Mouse (Mus musculus): Measurements from ENCODE around the gene 1700034J05Rik.

Gene 1700034J05Rik

DNA sequence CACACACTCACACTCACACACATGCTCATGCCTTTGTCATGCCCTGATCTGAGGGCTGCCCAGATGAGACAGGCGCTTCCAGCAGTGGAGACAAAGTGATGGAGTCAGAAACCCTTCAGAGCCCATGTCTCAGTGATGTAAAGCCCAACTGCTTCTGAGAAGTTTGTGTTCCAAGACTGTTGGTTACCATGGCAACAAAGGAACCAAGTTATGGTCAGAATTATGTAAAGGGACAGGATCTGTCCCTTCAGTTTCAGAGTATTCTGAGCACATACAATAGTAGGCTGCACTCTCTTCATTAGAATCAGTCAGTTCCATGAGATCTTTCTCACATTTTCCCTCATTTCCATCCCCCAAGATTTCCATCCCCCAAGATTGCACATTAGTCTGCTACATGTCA is at the start of gene 1700034J05Rik:
TSS of gene 1700034J05Rik (minus strand) at position 165 of the 400 bp plus-strand sequence.
- DNase-seq (ENCODE audit: low read depth in 2 of 2, low spot score in 2 of 2) = no peak

DNA sequence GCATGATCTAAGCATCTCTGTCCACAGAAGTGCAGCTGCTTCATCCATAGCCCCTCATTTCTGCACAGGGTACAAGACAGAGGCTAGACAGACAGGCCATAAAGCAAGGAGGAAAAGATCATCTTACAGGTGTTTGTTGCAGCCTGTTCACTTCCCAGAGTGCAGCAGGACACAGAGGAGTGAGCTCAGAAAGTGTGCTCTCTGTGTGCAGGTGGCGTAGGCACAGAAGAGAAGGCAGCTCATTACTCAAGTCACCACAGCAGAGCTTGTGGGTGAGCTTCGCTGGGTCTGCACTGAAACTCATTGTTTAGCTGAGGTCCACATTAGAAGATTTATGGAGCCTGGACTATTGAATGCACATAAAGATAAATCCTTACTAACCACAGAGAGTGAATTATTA is 45.5 kb upstream of the 1700034J05Rik start:
- DNase-seq (ENCODE audit: low read depth in 2 of 2, low spot score in 2 of 2) = no peak

DNA sequence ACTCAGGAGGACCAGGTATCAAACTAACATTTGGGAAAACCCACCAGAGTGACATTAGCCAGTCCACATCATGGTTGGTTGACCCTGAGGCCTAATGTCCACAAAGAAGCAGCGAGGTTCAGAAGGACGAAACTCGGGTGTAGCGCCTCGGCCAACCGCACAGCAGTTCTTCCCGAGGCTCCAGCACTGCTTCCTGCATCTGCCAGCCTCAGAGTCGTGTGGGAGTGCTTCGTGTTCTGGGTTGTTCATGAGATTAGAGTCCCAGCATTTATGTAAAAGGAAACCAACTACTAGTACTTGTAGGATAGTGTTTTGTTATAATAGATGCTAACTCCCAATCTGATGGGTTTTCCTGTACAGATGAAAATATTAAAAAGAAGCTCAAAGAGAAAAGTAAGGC is 45.1 kb upstream of the 1700034J05Rik start:
- no peak for DNase-seq (ENCODE audit: low read depth in 2 of 2, low spot score in 2 of 2)

DNA sequence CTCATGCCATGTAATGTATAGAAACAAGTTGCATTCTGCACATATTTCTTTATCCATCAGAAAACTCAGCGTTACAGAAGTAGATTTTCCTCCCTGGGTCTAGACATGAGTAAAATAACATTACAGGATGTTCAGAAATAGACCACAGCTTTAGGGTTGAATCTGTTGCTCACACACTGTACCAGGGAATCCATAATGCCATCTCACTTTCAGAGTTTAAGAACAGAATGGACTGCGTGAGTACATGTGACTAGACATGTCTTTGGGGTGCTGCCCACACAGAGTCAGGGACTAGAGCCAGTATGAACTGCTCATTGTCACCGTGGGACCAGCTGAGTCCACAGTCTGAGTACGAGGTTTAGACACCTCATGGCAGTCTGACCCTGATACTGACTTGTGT is 44.5 kb upstream of the 1700034J05Rik start:
- no peak for DNase-seq (ENCODE audit: low read depth in 2 of 2, low spot score in 2 of 2)

DNA sequence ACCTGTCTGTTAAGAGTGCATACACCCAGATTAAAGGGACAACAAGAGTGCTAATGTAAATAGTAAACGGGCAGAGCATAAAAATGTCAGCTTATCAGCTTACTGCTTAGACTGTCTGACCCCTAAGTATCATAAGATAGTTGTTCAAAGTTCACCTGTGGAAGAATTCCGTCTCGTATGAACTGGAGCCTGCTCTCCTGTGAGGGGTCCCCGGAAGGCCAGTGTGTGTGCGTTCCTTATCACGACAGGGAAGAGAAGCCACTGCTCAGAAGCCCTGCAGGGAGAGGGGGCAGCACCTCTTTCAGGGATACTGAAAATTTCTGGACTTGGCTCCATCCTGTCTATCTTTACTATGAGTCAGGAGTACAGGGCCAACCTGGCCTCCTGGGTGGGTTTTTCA is 42.8 kb upstream of the 1700034J05Rik start:
- DNase-seq (ENCODE audit: low read depth in 2 of 2, low spot score in 2 of 2) = no peak

DNA sequence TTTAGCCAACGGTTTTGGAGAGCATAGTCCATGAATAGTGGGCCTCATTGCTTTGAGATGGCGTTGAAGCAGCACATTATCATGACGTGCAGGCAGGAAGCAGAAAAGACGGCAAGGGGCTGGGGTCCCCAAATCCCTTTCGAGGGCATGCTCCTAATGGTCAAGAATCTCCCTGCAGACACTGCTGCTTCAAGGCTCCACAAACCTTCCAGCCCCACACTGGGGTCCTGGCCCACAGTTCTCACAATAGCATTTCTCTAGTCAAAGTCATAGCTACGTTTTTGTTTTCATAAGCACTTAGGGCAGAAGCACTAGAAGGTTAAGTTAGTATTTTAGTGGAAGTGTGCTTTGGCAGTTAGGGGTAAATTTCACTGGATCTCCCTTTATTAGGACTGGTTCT is 41.7 kb upstream of the 1700034J05Rik start:
- DNase-seq (ENCODE audit: low read depth in 2 of 2, low spot score in 2 of 2) = no peak

DNA sequence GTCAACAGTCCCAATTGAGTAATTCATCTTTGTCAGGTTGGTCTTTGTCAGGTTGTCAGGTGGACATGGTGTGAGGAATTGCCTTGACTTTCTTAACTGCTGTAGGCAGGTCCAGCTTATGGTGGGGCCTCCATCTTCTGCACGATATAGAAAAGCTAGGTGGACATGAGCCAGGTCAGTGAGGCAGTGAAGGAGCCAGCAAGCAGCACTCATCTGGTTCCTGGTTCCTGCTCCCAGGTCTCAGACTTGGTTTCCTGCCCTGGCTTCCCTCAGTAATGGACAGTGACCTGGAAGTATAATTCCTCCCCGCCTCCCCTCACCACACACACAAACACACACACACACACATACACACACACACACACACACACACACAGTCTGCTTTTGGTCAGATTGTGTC is 41.2 kb upstream of the 1700034J05Rik start:
- DNase-seq (ENCODE audit: low read depth in 2 of 2, low spot score in 2 of 2) = no peak

DNA sequence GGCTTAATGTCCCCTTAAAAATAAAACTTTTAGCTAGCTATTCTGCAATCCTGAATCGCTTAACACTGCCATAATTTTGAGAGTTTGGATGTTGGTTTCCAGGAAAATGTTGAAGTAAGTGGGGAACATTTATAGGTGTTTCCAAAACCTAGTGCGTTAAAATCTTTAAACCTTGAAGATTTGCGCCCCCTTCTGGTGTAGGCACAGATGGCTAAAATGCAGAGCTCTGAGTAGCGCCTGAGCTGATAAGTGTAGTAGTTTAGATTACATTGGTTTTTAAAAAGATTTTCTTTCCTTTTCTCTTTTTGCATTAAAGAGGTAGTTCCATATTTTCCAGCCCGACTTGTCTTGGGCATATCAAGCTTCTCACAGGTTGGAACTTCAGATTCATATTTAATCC is 40.0 kb upstream of the 1700034J05Rik start:
- DNase-seq (ENCODE audit: low read depth in 2 of 2, low spot score in 2 of 2) = peak; percentile 10 to 26

DNA sequence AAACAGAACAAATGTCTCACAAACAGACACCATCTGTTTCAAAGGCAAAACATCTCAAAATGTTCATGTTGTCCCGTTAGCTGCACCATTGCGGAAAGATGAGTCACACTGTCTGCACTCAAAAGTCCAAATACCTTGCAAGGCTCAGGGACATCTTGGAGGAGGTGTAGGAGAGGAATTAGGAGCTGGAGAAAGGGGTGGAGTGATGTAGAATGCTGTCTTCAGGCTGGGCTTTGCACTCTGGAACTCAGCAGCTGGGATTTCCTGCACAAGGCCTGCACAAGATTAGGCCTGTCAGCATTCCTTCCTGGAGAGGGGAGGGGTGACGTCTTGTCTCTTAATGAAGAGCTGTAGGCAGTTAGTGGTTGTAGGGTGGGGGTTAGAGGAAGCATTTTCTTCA is 30.3 kb upstream of the 1700034J05Rik start:
- DNase-seq (ENCODE audit: low read depth in 2 of 2, low spot score in 2 of 2) = no peak

DNA sequence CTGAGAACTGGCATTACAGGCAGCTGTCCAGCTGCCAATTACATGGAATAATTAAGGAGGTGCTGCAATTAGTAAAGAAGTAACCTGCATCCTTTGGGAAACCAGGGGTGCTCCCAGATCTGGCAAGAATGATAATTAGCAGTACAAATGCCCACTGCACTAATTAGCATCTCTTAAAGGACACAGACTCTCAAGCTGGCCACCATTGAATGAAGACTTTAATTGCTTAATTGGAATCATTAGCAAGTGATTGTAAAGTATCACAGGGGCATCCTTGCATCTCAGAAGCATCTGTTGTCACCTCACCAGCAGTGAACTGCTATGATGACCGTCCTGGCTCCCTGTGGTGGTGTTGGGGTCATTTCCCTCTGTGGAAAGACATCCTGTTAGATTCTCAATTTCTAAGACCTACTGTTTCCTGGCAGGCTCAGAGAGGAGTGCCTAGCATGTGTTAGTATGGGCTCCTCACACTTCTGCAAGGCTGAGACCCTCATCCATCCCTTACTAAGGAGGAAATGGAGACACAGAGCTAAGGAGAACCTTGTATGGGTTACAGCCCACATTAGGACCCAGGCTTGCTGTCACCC is 27.1 kb upstream of the 1700034J05Rik start:
- no peak for DNase-seq (ENCODE audit: low read depth in 2 of 2, low spot score in 2 of 2)

DNA sequence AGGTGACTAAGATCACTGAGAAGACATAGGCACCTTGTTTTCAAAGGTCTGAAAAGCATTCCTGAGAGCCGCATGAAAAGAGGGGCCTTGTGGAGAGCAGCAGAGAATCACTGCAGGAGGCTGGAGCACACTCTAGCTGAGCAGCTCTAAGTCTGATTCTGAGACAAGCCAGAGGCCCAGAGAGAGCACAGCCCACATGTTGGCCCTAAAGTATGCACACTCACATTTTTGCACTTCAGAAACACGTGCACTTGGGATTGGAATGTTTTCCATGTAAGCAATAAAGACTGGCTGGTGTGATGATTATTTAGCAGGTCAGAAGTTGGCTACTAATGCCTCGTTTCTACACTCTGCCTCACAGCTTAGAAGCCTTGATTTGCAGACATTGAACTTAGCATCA is 25.7 kb upstream of the 1700034J05Rik start:
- DNase-seq (ENCODE audit: low read depth in 2 of 2, low spot score in 2 of 2) = no peak

DNA sequence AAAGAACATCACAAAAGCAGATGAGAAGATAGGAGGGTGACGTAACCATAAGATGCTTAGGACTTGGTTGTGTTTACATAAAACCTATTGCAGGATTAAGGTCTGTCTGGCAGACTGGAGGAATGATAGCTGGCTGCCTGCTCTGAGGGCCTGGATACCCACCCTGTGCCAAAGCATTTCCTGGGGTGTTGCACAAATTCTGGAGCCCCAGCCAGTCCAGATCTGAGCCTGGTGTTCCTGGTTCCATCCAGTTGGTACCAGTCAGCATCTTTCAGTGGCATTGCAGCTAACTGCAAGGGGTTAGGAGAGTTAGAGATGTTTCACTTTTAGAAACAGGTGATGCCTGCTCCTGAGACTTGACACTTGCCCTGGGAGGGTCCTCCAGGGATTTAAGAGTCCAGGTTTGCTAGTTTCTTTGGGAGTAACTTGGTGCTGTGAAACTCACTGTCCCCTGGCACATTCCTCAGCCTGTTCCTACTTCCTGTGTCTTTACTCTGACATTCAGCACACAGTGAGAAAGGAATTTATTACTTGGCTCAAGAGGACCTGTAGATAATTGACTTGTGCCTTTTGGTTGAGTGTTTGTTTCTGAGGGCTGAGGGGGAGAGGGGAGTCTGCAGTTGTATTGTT is 25.0 kb upstream of the 1700034J05Rik start:
- no peak for DNase-seq (ENCODE audit: low read depth in 2 of 2, low spot score in 2 of 2)

DNA sequence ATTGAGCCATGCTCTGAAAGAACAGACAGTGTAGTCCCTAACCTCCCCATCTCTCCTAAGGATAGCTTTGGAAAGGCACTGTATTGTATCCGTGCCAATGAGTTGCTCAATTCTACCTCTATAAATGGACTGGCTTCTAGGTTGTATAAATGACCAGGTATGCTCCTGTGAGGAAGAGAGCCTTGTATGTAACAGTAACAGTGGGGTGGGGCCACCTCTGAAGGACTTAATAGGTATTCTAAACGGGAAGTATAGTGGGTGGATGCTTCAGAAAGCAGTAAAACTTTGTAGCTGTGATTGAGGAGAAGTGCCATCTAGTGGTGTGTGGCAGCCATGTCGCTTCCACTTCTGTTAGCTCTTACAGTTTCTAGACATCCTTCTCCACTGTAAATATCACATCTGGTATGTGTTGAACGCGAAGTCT is 24.5 kb upstream of the 1700034J05Rik start:
- DNase-seq (ENCODE audit: low read depth in 2 of 2, low spot score in 2 of 2) = no peak

DNA sequence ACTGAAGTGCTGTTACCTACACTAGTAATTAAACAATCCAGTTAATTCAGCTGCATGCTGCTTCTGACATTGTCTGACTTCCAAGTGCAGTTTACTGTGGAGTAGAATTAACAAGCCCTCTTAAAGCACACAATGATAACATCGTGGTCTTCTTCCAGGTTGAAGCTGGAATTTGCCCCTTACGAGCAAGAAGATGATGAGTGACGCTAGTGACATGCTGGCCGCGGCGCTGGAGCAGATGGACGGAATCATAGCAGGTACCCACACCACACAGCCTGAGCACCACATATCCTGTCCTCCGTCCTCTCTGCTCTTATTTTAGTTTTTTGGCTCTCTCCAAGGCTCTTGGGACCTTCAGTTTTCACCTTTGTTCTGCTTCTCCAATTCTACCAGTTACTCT is 22.2 kb upstream of the 1700034J05Rik start:
- no peak for DNase-seq (ENCODE audit: low read depth in 2 of 2, low spot score in 2 of 2)

DNA sequence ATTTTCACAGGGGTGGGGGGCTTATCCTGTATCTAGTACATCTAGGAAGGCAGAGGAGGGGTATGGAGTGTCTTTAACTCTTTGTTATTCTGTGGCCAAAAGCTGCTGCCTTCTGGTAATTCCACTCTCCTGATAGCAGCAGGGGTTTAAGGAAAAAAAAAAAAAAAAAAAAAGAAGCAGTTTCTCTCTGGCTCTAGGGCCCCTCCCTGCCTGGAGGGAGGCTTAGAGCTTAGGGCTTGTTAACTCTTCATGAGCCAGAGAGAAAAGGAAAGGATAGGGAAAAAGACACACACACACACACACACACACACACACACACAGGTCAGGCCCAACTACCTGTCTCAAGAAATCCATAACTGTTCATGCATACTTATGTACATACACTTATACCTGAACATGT is 19.6 kb upstream of the 1700034J05Rik start:
- DNase-seq (ENCODE audit: low read depth in 2 of 2, low spot score in 2 of 2) = no peak

DNA sequence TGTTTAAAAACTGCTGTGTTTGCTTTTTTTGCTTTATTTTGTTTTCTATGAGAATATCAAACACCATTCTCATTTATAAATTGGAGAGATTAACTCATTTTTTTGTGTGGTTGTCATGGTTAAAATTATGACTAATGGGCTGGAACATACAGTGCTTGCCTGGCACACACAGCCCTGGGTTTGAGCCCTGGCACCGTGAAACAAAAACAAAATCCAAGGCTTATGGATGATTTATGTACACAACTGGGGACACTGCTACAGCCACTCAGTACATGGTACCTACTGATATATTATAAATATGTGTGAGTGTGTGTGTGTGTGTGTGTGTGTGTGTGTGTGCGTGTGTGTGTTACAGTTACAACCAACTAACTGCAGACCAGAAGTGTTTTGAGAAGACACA is 19.2 kb upstream of the 1700034J05Rik start:
- DNase-seq (ENCODE audit: low read depth in 2 of 2, low spot score in 2 of 2) = no peak

DNA sequence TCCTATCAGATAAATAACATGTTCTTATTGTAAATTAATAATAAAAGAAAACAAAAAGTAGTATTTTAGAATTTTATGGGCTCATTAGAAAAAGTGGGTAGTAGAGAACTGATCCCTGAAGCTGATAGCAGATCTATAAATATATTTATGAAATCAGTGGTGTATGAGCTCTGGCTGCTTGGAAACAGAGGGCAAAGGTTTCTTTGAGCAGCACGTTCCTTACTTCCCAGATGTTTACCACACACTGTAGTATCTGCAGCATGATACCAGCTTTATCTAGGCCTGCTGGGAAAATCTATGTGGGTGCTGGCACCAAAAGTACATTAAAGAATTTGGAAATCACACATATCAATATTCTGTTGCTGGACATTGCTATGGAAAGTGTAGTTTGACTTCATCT is 18.5 kb upstream of the 1700034J05Rik start:
- no peak for DNase-seq (ENCODE audit: low read depth in 2 of 2, low spot score in 2 of 2)

DNA sequence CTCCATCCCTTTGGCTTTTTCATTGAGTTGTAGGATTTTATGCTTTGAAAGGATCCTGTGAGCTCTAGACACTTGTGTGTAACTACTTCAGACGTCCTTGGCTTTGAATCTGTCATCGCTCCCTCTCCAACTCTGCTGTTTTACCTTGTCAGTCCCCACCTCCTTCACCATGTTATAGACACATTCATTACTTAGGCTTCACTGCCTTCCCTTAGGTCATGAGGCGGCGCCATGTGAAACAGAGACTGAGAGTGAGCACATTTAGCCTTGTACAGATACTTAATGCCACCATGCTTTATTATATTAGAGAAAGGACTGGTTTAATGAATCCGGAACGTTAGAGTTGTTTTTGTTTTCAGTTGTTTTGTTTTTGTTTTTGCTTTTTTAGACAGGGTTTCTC is 17.8 kb upstream of the 1700034J05Rik start:
- no peak for DNase-seq (ENCODE audit: low read depth in 2 of 2, low spot score in 2 of 2)

DNA sequence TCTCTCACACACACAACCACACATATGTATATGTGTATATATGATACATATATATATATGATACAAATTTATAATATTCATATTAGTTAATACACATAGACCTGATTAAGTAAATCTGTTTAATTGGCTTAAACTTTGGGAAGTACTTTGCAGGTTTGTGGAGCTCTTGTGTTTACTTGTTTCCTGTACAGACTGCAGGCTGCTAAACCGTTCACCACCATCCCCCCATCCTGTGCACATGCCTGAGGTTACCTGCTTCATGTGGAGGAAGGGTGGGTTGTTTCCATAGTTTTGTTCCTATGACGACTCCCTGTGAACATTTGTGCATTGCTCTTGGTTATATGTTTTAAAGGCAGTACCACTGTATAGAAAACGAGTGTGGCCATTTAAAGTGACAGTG is 17.1 kb upstream of the 1700034J05Rik start:
- DNase-seq (ENCODE audit: low read depth in 2 of 2, low spot score in 2 of 2) = no peak

DNA sequence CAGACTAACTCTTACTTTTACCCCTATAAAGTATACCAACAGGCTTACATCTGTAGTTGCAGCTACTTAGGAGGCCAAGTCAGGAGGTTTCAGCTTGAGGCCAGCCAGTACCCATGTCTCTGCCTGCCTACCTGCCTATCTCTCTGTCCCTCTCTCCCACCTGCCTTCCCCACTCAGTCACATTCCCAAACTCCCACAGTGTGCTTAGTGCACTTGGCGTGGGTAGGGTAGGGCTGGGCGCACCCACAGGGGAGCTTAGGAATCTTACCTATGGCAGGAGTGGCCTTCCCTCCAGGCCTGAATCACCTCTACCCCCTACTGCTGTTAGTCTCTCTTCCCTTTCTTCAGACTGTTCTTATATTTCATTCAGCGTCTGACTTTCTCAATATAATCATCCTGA is 16.6 kb upstream of the 1700034J05Rik start:
- no peak for DNase-seq (ENCODE audit: low read depth in 2 of 2, low spot score in 2 of 2)

DNA sequence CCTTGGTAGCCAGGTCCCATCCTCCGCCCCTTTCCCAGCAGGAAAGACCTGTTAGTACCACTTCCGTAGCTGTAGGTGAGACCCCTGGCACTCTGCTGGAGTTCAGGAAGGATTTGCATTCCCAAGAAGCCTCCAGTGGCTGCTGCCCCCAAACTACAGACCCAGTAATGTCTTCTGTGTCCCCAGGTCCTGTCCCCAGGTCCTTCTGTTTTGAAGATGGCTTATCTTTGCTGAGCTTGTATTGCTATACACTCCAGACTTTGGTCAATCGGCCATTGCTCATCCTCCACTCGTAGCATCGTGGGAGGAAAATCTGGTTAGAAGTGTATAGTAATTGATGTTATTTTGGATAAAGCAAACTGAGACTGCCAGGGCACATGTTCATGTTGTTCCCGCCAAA is 13.6 kb upstream of the 1700034J05Rik start:
- DNase-seq (ENCODE audit: low read depth in 2 of 2, low spot score in 2 of 2) = no peak

DNA sequence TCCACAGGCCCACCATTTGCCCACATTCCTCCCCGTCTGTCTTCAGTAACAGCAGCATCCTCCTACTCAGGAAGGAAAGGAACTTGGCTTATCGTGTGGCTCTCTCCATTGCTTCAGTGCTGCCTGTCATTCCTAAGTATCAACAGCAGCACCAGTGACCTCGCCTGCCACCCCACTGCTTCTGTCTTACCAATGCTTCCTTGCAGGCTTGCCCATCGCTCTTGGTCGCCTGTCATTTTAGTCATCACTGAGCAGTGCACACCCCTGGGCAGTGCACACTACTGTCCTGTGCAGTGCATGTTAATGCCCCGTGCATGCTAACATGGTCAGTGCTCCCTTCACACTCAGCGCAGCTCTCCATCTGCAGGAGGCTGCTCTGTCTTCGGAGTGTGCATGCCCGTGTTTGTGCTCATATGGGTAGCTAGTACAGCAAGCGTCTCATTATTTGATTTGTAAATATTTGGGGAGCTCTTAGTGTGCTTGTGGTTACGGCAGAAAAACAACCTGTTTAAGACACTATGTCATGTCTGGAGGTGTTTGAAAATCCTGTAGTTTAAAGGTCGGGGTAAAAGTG is 12.3 kb upstream of the 1700034J05Rik start:
- DNase-seq (ENCODE audit: low read depth in 2 of 2, low spot score in 2 of 2) = no peak

Data from CD8-positive naive resting alpha-beta T cell, adult 2 months (primary cell).